Mouse (Mus musculus): Measurements from ENCODE around the gene Polr1d.
A peak's percentile ranks its signal among the peaks of the same experiment; 100 is the strongest.

The Polr1d gene

DNA sequence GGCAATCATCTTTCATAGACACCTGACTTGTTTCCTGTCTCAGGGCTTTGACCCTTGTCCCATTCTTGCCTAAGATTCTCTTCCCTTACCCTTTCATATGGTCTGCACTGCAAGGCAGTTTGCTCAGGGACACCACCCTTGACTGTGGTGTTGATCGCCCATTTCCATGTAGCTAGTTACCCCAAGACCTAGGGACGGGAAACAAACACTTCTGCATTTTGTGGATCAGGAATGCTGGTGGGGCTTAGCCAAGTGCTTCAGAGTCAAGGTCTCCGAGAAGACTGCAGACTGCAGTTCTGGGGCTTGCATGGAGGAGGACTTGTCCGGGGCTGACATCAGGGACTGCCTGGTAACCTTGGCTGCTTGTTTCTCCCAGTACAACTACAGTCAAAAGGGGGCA lies 10.0 kb downstream of the Polr1d start:
- no peak for DNase-seq (ENCODE audit: low spot score in 2 of 2)

- DNase-seq (ENCODE audit: low spot score in 2 of 2), result no peak
These were observed 13.0 kb downstream of the Polr1d start for GRCm38 (mm10) chr5:147089836-147090235.

GRCm38 (mm10) chr5:147090256-147090963 lies 13.6 kb downstream of the Polr1d start:
- peak in 1 of 2 experiments; percentile 36 for DNase-seq (ENCODE audit: low spot score in 2 of 2)

- DNase-seq (ENCODE audit: low spot score in 2 of 2), result no peak
These were observed 15.6 kb downstream of the Polr1d start for GRCm38 (mm10) chr5:147092448-147092847.

DNA sequence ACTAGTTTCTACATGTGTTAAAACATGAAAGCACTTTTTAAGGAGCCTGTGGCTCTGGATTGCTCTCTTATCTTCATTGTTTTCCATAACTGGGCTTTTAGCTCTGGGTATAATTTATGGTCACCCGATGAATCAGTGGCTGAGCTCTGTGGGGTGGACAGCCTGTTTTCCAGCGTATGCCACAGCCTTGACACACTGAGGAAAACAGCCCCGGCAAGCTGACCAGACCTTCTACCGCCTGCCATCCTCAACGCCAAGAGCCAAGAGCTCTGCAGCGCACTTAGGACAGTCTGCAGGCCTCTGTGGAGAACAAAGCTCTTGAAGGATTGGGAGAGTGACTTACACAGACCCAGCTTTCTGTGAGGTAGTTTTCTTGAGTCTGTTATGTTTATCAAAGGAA lies 17.4 kb downstream of the Polr1d start:
- DNase-seq (ENCODE audit: low spot score in 2 of 2), result no peak

DNA sequence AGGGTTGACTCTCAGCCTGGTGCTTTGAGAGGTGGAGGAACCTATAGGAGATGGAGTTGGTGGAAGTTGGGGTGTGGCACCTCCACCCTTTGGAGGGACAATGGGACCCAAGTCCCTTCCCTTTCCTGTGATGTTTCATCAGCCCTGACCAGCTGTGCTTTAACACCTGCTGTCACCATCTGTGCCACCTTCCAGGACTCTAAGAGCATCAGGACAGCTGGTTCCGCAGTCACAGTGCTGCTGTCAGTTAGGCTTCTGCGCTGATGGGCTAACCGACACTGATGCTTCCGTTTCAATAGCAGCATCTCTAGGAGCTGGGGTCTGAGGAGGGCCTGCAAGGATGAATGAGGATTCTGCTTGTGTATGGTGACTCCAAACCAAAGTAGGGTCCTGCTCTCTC lies 19.7 kb downstream of the Polr1d start:
- no peak for DNase-seq (ENCODE audit: low spot score in 2 of 2)

GRCm38 (mm10) chr5:147098667-147099066 lies 21.8 kb downstream of the Polr1d start:
- no peak for DNase-seq (ENCODE audit: low spot score in 2 of 2)

GRCm38 (mm10) chr5:147100180-147100579 lies 23.3 kb downstream of the Polr1d start:
- DNase-seq (ENCODE audit: low spot score in 2 of 2), result no peak

- no peak for DNase-seq (ENCODE audit: low spot score in 2 of 2)
These were observed 25.4 kb downstream of the Polr1d start for GRCm38 (mm10) chr5:147102295-147102694.

GRCm38 (mm10) chr5:147107276-147107675 lies 30.4 kb downstream of the Polr1d start:
- DNase-seq (ENCODE audit: low spot score in 2 of 2), result no peak

DNA sequence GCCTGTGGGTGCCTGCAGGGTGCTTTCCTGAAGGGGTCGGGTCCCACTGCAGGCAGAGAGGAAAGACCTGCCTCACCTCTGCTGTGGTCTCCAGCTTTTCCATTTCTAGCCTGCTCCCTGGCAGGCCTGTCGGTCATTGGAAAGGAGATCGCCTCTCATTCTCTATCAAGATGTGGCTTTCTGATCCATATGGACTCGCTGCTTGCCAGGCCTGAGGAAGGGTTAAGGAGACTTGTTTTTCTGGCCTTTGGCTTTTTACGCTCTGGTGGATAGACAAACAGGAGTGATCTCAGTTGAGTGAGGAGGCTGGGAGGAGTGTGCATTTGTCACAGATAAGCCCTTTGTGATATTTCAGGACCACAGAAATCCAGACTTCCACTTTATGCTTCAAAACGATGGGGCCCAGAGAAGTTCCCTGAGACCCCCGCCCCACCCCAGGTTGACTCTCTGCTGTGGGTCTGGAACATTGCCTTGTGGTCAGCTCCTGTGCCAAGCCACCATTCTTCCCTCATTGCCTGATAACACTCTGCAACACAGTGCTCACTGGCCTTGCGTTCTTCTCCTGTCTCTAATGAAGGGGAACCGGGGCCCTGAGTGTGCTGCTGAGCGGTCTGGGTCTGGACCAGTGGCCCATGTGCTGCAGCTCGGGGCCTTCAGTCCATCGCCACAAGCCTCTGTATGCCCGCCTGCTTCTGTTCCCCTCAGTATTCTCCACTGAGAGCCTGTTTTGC lies 32.2 kb downstream of the Polr1d start:
- no peak for DNase-seq (ENCODE audit: low spot score in 2 of 2)

DNA sequence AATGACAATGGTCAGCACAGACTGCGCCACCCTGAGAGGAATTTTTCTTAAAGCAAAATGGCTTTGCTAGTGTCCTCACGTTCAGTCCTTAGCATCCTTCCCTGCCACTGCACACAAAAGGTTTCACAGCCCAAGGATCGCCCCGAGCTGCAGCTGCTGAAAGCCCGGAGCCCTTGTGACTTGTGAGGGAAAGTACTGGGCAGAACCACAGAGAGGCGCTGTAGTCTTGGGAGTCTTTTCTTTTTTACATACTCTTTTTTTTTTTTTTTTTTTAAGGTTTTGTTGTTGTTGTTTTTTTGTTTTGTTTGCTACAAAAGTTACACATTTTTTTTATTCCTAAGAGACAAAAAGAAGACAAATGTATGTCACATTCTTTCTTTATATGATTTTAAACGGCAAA lies 37.9 kb downstream of the Polr1d start:
- no peak for DNase-seq (ENCODE audit: low spot score in 2 of 2)

- no peak for DNase-seq (ENCODE audit: low spot score in 2 of 2)
These were observed 38.8 kb downstream of the Polr1d start for GRCm38 (mm10) chr5:147115631-147116030.

- DNase-seq (ENCODE audit: low spot score in 2 of 2), result no peak
These were observed 40.2 kb downstream of the Polr1d start for GRCm38 (mm10) chr5:147117027-147117426.

DNA sequence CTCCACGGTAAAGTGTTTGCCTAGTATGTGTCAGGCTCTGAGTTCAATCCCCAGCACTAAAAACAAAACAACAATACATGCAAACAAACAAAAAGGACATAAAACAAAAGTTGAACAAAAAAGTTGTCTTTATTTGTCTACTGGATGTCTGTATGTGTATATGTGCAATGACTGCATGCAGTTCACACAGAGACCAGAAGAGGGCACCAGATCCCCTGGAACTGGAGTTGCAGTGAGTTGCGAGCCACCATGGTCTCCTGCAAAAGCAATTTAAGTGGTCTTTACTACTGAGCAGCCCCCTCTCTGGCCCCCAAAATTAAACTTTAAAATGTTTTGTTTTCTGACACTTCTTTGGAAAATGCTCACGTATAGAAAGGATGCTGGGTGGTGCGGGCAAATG lies 44.3 kb downstream of the Polr1d start:
- DNase-seq (ENCODE audit: low spot score in 2 of 2), result no peak

- DNase-seq (ENCODE audit: low spot score in 2 of 2), result no peak
These were observed 47.9 kb downstream of the Polr1d start for GRCm38 (mm10) chr5:147124794-147125193.

GRCm38 (mm10) chr5:147125542-147126185 lies 48.8 kb downstream of the Polr1d start:
- DNase-seq (ENCODE audit: low spot score in 2 of 2), result no peak

DNA sequence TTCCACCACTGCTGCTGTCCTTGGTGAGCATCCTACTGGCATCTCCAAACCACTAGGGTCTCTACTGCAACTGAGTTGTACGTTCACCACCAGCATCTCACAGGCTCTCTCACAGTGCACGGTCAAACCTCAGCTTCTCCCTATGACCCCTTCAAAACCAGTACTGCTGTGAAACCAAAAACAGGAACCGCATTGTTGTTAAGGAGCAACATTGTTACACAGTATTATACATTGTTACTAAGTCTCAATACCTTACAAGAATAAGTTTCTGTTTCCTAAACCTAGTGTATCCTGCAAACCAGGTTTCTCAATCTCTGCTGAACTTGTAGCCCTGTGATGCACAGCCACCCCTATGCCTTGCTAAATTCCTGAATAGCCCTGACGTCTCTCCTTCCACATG lies 51.0 kb downstream of the Polr1d start:
- DNase-seq (ENCODE audit: low spot score in 2 of 2), result no peak

- no peak for DNase-seq (ENCODE audit: low spot score in 2 of 2)
These were observed 52.6 kb downstream of the Polr1d start for GRCm38 (mm10) chr5:147129484-147129883.

- DNase-seq (ENCODE audit: low spot score in 2 of 2), result no peak
These were observed 55.1 kb downstream of the Polr1d start for GRCm38 (mm10) chr5:147131912-147132311.

DNA sequence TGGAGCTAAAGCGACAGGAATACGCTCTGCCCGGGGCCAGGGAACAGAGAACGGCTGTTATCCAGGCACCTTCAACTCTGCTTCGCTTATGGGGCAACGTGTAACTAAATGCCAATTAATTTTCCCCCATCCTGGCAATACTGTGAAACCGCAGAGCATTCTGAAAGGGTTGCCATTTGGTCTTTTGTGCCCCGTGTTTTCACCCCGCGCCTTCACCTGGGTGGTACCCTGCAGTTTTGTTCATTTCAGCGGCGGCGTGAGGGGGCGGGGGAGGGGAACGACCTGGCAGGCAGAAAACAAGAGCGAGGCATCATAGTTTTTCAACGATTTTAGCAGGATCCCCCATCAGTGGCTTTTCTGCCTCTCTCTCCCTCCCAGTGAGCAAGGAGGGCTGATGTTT lies 56.8 kb downstream of the Polr1d start:
- no peak for DNase-seq (ENCODE audit: low spot score in 2 of 2)

DNA sequence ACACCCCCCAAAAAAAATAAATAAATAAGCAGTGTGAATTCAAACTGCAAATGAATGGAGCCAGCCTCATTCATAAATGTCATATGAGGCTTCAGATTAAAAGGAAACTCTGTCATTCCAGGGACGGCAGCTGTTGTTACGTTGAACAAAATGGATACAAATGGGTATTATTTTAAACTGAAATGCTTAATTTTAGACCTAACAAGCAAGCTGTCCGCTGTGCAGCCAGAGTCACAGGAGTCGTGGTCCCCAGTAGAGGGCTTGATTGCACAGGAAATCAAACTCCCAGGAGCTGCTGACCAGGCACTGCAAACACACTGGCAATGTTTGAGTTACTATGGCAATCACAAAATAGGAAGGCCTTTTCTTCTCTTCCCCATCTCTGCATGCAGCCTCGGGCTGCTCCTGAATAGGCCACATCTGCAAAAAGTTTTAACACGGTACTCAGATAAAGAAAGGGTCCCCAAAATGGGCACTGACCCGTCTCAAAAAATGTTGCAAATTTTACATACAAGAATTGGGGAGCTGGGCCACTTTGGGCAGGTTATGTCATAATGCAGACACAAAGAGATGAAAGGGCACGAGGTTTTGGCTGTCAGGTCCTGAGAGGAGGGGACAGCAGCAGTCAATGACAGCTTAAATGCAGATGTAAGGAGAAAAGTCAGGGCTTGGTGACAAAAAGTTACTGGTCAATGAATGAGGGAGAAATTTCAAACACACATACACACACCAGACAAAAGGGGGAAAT lies 57.7 kb downstream of the Polr1d start:
- no peak for DNase-seq (ENCODE audit: low spot score in 2 of 2)

All from right cerebral cortex, postnatal 36 days (tissue).